Mouse (Mus musculus) cortical plate, adult 2 months (tissue): ENCODE results near the gene Mtfp1.
A peak's percentile ranks its signal among the peaks of the same experiment; 100 is the strongest.

Source experiments
- CTCF ChIP-seq: fragments of 200-500 bp; IDR thresholded peaks from 2 replicates; pipeline ENCODE4 v1.5.1; 2011; ENCODE audit warnings: mild to moderate bottlenecking, control low read depth, low read length; ENCODE audit not compliant: insufficient read depth; ENCODE audit errors: extremely low read depth
- POLR2A ChIP-seq: fragments of 200-500 bp; IDR thresholded peaks from 2 replicates; pipeline ENCODE4 v1.6.1; 2011; ENCODE audit warnings: mild to moderate bottlenecking, low read length, control low read depth; ENCODE audit not compliant: insufficient read depth; ENCODE audit errors: extremely low read depth

DNA sequence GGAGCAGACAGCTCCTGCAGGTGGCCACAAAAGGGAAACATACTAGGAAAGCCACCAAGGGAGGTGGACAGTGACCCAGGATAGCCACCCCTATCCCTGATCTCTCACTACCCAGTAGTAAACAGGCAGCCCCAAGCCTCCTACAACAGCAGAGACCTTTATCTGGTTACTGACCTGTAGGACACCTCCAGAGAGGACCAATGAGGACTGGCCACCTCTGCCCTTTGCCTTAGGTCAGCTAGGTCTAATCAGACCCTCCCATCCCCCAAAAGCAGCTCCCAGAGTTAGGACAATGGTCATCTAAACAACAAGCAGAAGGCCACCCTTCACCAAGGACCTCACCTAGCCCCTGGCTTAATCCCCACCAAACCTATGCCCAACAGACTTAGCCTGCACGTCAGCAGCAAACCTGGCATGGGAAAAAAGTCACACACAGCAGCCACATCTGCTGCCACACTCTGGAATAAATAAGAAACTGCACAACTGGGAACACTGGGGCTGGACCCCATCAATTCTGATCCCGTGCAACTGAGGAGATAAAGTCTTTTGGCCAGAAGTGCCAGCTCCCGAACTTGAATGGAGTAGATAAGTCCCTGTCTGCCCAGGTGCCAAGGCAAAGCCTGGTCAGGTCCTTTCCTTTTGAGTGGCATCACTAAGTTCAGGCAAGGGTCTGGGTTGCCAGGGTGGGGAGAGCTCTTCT lies 22.3 kb upstream of the Mtfp1 start:
- TF ChIP-seq CTCF: 0 out of 2 replicates have a peak, but pooled peaks have one; percentile 10
- TF ChIP-seq POLR2A: no peak
